Mouse (Mus musculus): ENCODE results near the gene Kctd21. TPM values are rescaled to one million over a fixed set of nuclear protein-coding genes. Genes with fewer than 3 reads are reported as not detected.

Kctd21 gene
- total and polyA plus RNA-seq, 2 experiments from 2014 or later: 3.2 to 8.4 TPM

DNA sequence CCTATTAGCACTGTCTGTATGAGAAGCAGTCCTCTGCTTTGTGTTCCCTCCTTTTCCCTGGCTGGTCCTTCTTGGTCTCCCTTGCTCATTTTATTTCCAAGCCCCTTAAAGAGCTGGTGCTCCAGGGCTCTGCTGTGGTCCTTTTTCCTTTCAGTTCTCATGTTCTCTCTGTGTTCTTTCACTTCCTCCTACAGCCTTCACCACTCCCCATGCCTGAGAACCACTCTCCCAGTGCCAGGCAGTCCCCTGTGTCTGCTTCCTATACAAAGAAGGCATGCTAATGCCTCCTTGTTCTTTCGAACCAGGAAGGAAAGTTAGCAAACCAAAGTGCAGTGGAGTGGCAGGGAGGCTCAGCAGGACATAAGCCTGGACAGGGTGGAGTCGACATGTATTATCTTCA, 43.8 kb downstream of the Kctd21 start:
- DNase-seq (ENCODE audit: low spot score) (no peak), ATAC-seq (no peak)
- Histone ChIP-seq H3K9me3 (ENCODE audit: low read length) (no peaks in the 10 kb centered on the region), H3K4me1 (ENCODE audit: insufficient read depth, low read length) (peaks cover 7% of the 10 kb centered on the region; the same call in 1 of the 2 replicates), H3K36me3 (ENCODE audit: insufficient read depth, low read length) (peaks cover 27% of the 10 kb centered on the region; the same call in 1 of the 2 replicates), H3K4me2 (ENCODE audit: low read depth, low read length) (no peak overlapping the region), H3K9ac (replicated peaks; ENCODE audit: low read length) (no peak overlapping the region), H3K27me3 (ENCODE audit: insufficient read depth, low read length) (no peaks in the 10 kb centered on the region), H3K27ac (no peak overlapping the region), H3K4me3 (ENCODE audit: low read length) (no peak overlapping the region)
- TF ChIP-seq CTCF (IDR thresholded peaks at IDR 0.05; ENCODE audit: low read depth): no peak
- WGBS: 66% methylated on average over 2 of the region's 2 CpGs

DNA sequence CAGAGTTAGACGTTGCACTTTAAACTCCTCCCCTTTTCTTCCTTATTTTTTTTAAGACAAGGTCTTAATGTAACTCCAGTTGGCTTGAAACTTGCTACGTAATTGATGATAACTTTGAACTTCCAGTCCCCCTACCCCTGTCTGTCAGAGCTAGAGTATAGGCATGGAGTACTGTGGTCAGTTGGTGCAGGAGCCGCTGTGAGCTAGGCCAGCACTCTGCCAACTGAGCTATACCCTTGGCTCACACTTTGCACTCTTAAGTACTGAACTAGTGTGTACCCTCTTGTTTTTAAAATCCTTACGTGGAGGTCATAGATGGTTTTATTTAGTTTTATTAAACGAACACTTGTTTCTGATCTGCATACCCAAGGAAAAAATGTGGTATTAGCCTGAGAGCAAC, 47.2 kb downstream of the Kctd21 start:
- H3K4me1 ChIP-seq (ENCODE audit: insufficient read depth, low read length): no peaks in the 10 kb centered on the region
- peaks cover 35% of the 10 kb centered on the region; the same call in 1 of the 2 replicates for H3K36me3 ChIP-seq (ENCODE audit: insufficient read depth, low read length)
- 94% methylated on average over 5 of the region's 5 CpGs for WGBS
- no peak overlapping the region for H3K4me2 ChIP-seq (ENCODE audit: low read depth, low read length)
- no peak overlapping the region for H3K4me3 ChIP-seq (ENCODE audit: low read length)
- ATAC-seq (no peak), DNase-seq (ENCODE audit: low spot score) (no peak)
- H3K9ac ChIP-seq (replicated peaks; ENCODE audit: low read length): no peak overlapping the region
- H3K27ac ChIP-seq: no peak overlapping the region
- no peaks in the 10 kb centered on the region for H3K9me3 ChIP-seq (ENCODE audit: low read length)
- no peaks in the 10 kb centered on the region for H3K27me3 ChIP-seq (ENCODE audit: insufficient read depth, low read length)
- no peak for TF ChIP-seq CTCF (IDR thresholded peaks at IDR 0.05; ENCODE audit: low read depth)

GRCm38 (mm10) chr7:97380500-97381123, 48.5 kb downstream of the Kctd21 start:
- WGBS: 93% methylated on average over 5 of the region's 5 CpGs
- TF ChIP-seq CTCF (IDR thresholded peaks at IDR 0.05; ENCODE audit: low read depth): no peak
- Histone ChIP-seq H3K27me3 (ENCODE audit: insufficient read depth, low read length) (no peaks in the 10 kb centered on the region), H3K36me3 (ENCODE audit: insufficient read depth, low read length) (peaks cover 33% of the 10 kb centered on the region; the same call in 1 of the 2 replicates), H3K4me1 (ENCODE audit: insufficient read depth, low read length) (no peaks in the 10 kb centered on the region), H3K4me2 (ENCODE audit: low read depth, low read length) (no peak overlapping the region), H3K9ac (replicated peaks; ENCODE audit: low read length) (no peak overlapping the region), H3K27ac (no peak overlapping the region), H3K4me3 (ENCODE audit: low read length) (no peak overlapping the region), H3K9me3 (ENCODE audit: low read length) (no peaks in the 10 kb centered on the region)
- DNase-seq (ENCODE audit: low spot score) (no peak), ATAC-seq (no peak)

DNA sequence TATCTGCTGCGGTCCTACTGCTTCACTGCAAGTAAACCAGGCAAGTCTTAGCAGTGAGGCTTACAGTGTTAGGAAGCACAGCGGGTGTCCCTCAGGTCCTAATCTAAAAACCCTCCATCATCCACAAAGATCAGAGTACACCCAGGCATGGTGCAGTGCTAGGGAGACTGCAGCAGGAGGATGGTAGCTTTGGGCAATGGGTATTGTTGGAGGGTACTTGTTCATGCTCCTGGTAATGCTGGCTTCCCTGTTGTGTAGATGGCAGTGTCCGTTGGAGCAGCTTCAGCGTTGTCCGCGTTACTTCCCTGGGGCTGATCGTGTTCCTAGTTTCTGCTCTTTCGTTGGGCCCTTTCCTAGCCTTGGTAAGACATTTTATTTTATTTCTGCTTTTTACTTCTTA, 50.5 kb downstream of the Kctd21 start:
- ATAC-seq (no peak), DNase-seq (ENCODE audit: low spot score) (no peak)
- Histone ChIP-seq H3K4me2 (ENCODE audit: low read depth, low read length) (no peak overlapping the region), H3K27me3 (ENCODE audit: insufficient read depth, low read length) (no peaks in the 10 kb centered on the region), H3K36me3 (ENCODE audit: insufficient read depth, low read length) (peaks cover 33% of the 10 kb centered on the region), H3K9me3 (ENCODE audit: low read length) (no peaks in the 10 kb centered on the region), H3K9ac (replicated peaks; ENCODE audit: low read length) (no peak overlapping the region), H3K4me3 (ENCODE audit: low read length) (no peak overlapping the region), H3K27ac (no peak overlapping the region), H3K4me1 (ENCODE audit: insufficient read depth, low read length) (no peaks in the 10 kb centered on the region)
- WGBS: 96% methylated on average over 8 of the region's 8 CpGs
- no peak for TF ChIP-seq CTCF (IDR thresholded peaks at IDR 0.05; ENCODE audit: low read depth)

- no peak overlapping the region for H3K4me3 ChIP-seq (ENCODE audit: low read length)
- no peaks in the 10 kb centered on the region for H3K9me3 ChIP-seq (ENCODE audit: low read length)
- ATAC-seq (no peak), DNase-seq (ENCODE audit: low spot score) (no peak)
- H3K4me1 ChIP-seq (ENCODE audit: insufficient read depth, low read length): no peaks in the 10 kb centered on the region
- no peaks in the 10 kb centered on the region for H3K27me3 ChIP-seq (ENCODE audit: insufficient read depth, low read length)
- no peak overlapping the region for H3K4me2 ChIP-seq (ENCODE audit: low read depth, low read length)
- peaks cover 27% of the 10 kb centered on the region for H3K36me3 ChIP-seq (ENCODE audit: insufficient read depth, low read length)
- no peak for TF ChIP-seq CTCF (IDR thresholded peaks at IDR 0.05; ENCODE audit: low read depth)
- 88% methylated on average over 10 of the region's 10 CpGs for WGBS
- H3K9ac ChIP-seq (replicated peaks; ENCODE audit: low read length): no peak overlapping the region
- H3K27ac ChIP-seq: no peak overlapping the region
These were observed 51.5 kb downstream of the Kctd21 start for GRCm38 (mm10) chr7:97383496-97384132.

GRCm38 (mm10) chr7:97386106-97386805, 54.1 kb downstream of the Kctd21 start:
- no peak for ATAC-seq
- Histone ChIP-seq H3K4me1 (ENCODE audit: insufficient read depth, low read length) (no peaks in the 10 kb centered on the region), H3K27ac (peak overlapping the region; percentile 75), H3K9ac (replicated peaks; ENCODE audit: low read length) (no peak overlapping the region), H3K36me3 (ENCODE audit: insufficient read depth, low read length) (peaks cover 12% of the 10 kb centered on the region), H3K4me3 (ENCODE audit: low read length) (no peak overlapping the region), H3K27me3 (ENCODE audit: insufficient read depth, low read length) (no peaks in the 10 kb centered on the region), H3K4me2 (ENCODE audit: low read depth, low read length) (no peak overlapping the region), H3K9me3 (ENCODE audit: low read length) (no peaks in the 10 kb centered on the region)
- 73% methylated on average over 7 of the region's 7 CpGs for WGBS
- TF ChIP-seq CTCF (IDR thresholded peaks at IDR 0.05; ENCODE audit: low read depth): no peak
- no peak for DNase-seq (ENCODE audit: low spot score)

All from hindbrain, postnatal 0 days (tissue).